Mouse (Mus musculus): ENCODE data around the gene Wdr74.

DNA sequence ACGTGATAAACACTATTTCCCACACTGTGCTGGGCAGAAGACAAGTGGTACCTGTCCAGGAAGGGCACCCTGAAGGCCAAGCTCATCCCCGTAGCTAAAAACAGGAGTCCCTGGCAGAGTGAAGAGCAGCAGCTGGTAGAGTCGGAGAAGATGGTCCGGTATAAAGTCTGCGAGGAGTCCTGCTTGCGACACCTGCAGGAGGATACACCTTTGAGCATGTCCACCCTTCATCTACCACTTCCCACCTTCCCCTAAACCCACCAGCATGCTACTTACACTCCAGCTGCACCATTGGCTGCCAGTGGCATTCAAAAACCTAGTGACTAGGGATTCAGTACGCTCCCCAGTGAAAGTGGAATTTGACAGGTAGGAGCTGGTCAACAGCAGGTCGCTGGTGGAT is 26.7 kb upstream of the Wdr74 start:
- TF ChIP-seq POLR2A (IDR thresholded peaks at IDR 0.05; ENCODE audit: extremely low read depth, insufficient read depth, low read length) (no peak), CTCF (IDR thresholded peaks at IDR 0.05; ENCODE audit: low read depth, low read length) (no peak)

All from liver, adult 2 months (tissue).